Mouse (Mus musculus) adrenal gland, adult 8-10 months (tissue): ENCODE measurements around the gene Unk. TPM values are rescaled to one million over a fixed set of nuclear protein-coding genes. Genes with fewer than 3 reads are reported as not detected.

Source experiments
- DNase-seq: peaks from one replicate; pipeline ENCODE4 v3.0.0; 2022
- total RNA-seq, 4 experiments: library from RNA; stranded (reverse); gene quantifications; 2 replicates each; pipeline ENCODE4 v1.2.4; 2022

Unk gene
- total RNA-seq, 4 experiments from 2014 or later, result 19.7 to 45.2 (median 29.6) TPM

DNA sequence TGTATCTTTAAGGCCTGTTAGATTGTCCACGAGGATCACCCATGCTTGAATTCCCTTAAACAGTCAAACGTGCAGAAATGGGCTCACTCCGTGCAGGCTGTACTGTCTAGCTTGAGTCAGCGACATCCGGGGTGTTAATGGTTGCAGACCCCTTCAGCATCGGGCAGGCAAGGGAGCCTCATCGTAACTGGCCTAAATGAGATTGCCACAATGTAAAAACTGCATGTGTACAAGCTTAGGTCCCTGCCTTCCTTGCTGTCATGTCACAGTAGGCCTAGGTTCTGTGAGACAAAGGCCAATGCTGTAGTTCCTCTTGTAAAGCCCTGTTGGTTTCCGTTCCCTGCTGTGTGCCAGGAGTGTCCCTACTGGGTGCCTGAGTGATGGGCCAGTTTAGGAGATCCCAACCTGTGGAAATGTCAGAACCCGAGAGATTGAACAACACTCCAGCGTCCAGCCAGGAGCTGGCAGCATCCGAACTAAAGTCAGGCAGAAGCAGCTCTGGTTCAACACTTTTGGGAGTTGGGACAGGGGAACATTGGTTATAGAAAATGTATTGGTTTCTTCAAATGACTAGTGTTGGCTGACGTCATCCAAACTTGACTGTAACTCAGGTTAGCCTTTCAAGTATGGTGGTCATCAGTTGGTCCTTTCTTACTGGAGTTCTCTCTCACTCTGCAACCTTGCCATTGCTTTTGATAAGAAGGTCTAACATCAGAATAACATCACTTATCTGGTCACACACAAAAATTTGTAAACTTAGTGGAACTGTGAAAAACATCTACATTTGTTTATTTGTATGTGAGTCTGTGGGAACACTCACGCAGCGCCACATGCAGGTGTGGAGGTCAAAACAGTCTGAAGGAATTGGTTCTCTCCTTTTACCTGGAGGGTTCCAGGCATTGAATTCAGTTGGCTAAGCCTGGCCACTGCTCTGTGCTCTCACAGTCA is 1.1 kb downstream of the Unk start:
- no peak for DNase-seq

DNA sequence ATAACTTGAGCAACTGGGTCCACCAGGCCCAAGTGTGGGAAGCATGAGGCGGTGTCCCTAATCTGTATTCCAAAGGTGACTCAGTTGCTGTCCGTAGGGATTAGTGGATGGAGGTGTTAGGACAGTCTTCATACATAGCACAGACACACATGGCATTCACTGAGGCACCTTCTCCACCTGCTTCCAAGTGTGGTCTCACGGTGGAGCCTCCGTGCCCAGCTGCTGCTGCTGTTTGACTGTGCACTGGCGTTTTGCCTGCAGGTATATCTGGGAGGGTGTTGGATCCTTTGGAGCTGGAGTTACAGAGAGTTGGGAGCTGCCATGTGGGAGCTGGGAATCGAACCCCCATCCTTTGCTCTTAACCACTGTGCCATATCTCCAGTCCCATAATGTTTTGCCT is 4.5 kb downstream of the Unk start:
- no peak for DNase-seq

DNA sequence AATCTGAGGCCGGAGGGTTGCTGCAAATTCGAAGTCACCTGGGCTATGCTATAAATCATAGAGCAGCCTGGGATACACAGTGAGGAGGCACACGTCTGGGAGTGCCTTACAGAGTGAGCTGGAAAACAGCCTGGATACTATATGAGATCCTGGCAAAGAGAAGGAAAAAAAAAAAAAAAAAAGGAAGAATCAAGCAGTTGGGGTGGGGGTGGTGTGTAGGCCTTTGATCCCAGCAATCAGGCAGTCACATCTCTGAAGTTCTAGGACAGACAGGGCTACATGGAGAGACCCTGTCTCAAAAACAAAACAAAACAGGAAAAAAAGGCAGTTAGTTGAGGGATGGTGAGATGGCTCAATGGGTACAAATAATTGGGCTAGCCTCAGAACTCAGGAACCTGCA is 6.5 kb downstream of the Unk start:
- DNase-seq, result no peak

DNA sequence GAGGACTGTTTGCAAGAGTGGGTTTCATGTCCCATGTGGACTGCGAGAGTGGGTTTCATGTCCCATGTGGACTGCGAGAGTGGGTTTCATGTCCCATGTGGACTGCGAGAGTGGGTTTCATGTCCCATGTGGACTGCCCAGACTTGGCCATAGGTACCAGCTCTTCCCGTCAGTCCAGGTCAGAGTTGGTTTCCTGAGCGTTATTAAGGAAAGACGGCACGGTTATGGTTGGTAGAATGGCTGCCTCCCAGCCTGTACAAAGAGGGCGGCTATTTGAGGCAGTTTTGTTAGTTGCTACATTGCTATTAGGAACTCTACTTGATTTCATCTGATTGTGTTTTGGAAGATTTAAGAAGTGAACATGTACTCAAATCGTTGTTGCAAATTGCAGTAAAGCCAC is 7.7 kb downstream of the Unk start:
- no peak for DNase-seq

GRCm38 (mm10) chr11:116040593-116040992 is 10.5 kb downstream of the Unk start:
- DNase-seq, result no peak

DNA sequence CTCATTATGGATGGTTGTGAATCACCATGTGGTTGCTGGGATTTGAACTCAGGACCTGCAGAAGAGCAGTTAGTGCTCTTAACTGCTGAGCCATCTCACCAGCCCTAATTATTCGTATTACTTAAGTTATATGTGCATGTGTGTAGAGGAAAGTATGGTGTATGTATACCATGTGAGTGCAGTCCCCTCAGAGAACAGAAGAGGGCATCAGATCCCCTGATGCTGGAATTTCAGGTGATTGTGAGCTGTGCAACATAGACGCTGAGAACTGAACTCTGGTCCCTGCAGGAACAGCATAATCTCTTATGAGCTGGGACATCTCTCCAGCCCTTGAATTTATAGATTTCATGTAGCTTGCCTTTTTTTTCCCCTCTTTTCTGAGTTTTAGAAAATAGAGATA is 11.7 kb downstream of the Unk start:
- DNase-seq, result no peak

GRCm38 (mm10) chr11:116042372-116043138 is 12.4 kb downstream of the Unk start:
- DNase-seq, result no peak

DNA sequence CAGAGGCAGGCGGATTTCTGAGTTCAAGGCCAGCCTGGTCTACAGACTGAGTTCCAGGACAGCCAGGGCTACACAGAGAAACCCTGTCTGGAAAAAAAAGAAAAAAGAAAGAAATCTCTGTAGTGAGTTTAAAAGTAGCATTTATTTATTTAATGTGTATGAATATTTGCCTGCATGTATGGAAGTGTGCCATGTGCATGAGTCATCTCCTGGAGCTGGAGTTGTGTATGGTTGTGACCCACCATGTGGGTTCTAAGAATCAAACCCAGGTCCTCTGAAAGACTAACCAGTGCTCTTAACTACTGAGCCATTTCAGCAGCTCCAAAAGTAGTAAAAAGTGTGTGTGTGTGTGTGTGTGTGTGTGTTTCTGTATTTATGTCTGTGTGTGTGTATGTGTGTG is 13.2 kb downstream of the Unk start:
- DNase-seq, result no peak

GRCm38 (mm10) chr11:116045173-116045572 is 15.1 kb downstream of the Unk start:
- no peak for DNase-seq

GRCm38 (mm10) chr11:116049610-116050009 is 19.5 kb downstream of the Unk start:
- DNase-seq, result no peak

DNA sequence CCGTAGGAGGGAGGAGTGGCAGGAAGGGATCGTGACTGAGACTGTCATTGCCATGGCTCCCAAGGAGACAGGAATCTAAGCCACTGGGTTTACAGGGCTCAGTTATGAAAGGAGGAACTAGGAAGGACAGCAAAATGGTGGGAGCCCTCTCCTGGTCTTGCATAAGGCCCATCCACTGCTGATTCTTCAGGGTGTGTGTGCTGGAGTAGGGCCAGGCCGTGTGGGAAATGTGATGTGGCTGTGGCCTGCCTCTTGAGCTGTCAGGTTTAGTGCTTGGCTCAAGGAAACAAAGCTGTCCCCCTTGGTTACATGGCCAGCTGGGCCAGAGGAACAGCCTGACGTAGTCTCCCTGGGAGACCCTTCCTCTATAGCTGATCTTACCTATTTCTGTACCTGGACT is 20.1 kb downstream of the Unk start:
- DNase-seq, result no peak

- DNase-seq, result no peak
These were observed 23.5 kb downstream of the Unk start for GRCm38 (mm10) chr11:116053510-116054229.

DNA sequence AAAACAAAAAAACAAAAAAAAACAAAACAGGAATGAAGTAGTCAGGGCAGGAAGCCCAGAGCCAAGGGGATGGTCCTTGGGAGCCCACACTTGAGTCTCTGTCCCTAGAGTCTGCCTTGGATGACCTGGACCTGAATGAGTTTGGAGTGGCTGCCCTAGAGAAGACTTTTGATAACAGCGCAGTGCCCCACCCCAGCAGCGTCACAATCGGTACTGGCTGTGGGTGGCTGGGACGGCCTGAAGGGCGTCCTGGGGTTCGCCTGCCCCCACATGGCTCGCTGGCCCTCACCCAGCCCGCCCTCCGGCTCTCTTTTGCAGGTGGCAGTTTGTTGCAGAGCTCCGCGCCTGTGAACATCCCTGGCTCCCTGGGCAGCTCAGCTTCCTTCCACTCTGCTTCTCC is 25.8 kb downstream of the Unk start:
- DNase-seq, result no peak

DNA sequence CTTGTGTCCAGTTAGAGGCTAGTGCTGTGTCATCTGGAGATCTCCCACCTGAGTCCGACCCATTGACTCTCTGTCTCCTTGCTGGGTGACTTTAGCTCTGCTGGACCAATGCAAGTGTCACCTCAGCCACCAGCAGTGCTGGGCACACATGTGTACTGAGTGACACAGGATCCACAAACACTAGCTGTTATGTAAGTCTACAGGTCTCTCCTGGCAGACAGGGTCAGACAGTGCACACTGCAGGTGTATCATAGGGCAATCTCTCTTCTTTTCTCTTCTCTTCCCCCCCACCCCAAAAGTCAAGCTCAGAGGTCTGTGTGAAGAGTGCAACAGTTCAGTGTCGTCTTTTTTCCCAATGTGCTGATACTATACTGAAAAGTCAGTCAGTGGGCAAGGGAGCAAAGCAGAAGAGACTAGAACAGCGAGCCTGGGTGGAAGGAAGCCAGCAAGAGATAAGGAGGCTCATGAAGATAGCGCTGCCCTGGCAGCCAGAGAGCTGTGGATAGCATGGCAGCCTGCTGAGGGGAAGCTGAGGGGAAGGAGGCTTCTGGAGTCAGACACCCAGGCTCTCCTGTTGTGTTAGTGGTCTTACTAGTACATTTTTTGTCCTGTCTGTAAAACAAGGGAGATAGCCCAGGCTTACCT is 27.2 kb downstream of the Unk start:
- DNase-seq, result no peak

DNA sequence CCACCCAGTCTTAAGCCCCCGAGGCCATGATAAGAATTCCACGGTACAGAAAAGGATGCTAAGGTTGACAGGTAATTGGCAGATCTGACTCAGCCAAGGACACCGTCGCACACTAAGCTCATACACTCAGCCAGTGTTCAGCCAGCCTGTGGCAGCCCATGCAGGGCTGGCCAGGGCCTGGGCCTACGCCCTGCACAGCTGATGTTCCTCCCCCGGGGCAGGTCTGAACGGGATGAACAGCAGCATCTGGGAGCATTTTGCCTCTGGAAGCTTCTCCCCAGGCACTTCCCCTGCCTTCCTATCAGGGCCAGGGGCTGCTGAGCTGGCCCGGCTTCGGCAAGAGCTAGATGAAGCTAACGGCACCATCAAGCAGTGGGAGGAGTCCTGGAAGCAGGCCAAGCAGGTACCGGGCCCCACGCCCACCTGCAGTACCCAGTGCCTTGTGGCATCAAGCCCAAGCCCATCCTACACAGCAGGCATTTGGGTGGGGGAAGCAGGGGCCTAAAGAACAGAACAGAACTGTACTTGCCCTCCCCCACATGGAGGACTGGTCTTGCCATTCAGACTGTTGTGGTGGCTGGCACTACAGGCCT is 28.0 kb downstream of the Unk start:
- no peak for DNase-seq

GRCm38 (mm10) chr11:116058868-116059690 is 29.0 kb downstream of the Unk start:
- no peak for DNase-seq

DNA sequence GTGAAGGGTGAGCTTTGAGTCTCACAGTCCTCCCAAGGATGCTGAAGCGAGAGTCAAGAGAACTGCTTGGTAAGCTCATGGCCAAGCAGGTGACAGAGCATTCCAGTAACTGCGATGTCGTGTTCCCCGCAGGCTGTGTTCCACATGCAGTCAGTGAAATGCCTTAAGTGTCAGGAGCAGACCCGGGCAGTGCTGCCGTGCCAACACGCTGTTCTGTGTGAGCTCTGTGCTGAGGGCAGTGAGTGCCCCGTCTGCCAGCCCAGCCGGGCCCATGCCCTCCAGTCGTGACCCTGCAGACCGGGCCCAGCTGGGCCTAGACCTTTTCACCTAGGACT is 29.5 kb downstream of the Unk start:
- no peak for DNase-seq

GRCm38 (mm10) chr11:116060596-116060995 is 30.5 kb downstream of the Unk start:
- no peak for DNase-seq

GRCm38 (mm10) chr11:116061641-116062415 is 31.7 kb downstream of the Unk start:
- no peak for DNase-seq

DNA sequence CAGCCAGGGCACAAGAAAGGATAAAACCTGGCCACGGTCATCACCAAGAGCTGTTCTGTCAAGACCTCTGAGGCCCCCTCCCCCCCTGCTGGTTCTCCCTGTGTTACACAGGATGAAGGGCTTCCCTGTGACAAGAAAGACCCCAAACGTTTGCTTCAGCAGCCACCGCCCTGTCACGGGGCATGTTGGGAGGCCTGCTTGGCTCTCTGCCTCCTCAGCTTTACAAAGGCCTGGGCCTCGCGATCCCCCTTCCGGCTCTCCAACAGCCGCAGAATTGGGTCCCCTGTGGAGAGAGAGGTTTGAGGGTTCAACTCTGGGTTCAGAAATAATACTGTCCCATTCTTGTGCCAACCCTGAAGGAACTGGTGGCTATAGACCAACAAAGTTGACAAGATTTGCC is 32.4 kb downstream of the Unk start:
- no peak for DNase-seq

GRCm38 (mm10) chr11:116063562-116063961 is 33.4 kb downstream of the Unk start:
- no peak for DNase-seq
